Mouse (Mus musculus) forebrain, embryonic 10.5 days (tissue): ENCODE results near the gene Serpina3a. TPM values are rescaled to one million over a fixed set of nuclear protein-coding genes. Genes with fewer than 3 reads are reported as not detected.

Experiments used
- DNase-seq: peaks from one replicate; pipeline ENCODE4 v3.0.0-alpha.2; 2017; ENCODE audit warnings: low spot score; ENCODE audit errors: extremely low spot score
- H3K27ac ChIP-seq: fragments of 300-500 bp; sonication (generic); 2 replicates; pipeline ENCODE4 v1.5.1; 2016; ENCODE audit warnings: mild to moderate bottlenecking
- H3K27me3 ChIP-seq: fragments of 300-500 bp; sonication (generic); 2 replicates; pipeline ENCODE4 v1.6.1; 2016; ENCODE audit warnings: mild to moderate bottlenecking; ENCODE audit not compliant: poor library complexity, severe bottlenecking
- H3K36me3 ChIP-seq: fragments of 300-500 bp; sonication (generic); replicated peaks from 2 replicates; pipeline ENCODE4 v1.6.1; 2016; ENCODE audit warnings: mild to moderate bottlenecking, moderate library complexity
- H3K4me1 ChIP-seq: fragments of 300-500 bp; sonication (generic); 2 replicates; pipeline ENCODE4 v1.6.1; 2016
- H3K4me3 ChIP-seq: fragments of 300-500 bp; sonication (generic); 2 replicates; pipeline ENCODE4 v1.5.1; 2016; ENCODE audit warnings: mild to moderate bottlenecking, moderate library complexity
- H3K9me3 ChIP-seq: fragments of 300-500 bp; sonication (generic); 2 replicates; pipeline ENCODE4 v1.6.1; 2016; ENCODE audit warnings: mild to moderate bottlenecking, moderate library complexity
- WGBS: fragments of 180-500 bp; shearing (Covaris S2); methylation state at CpG from one replicate; pipeline ENCODE4 v1.1.7; 2016; 5-methylcytosine and 5-hydroxymethylcytosine counted together
- polyA plus RNA-seq: library from polyadenylated mRNA; unstranded; fragments of >200 nt; fragmentation: Nextera tagmentation; extraction: Ambion mirVana; gene quantifications from 2 replicates; pipeline ENCODE4 v1.2.1, GENCODE M21; 2016

Gene Serpina3a
- polyA plus RNA-seq, 1 experiment from 2014 or later = not detected

DNA sequence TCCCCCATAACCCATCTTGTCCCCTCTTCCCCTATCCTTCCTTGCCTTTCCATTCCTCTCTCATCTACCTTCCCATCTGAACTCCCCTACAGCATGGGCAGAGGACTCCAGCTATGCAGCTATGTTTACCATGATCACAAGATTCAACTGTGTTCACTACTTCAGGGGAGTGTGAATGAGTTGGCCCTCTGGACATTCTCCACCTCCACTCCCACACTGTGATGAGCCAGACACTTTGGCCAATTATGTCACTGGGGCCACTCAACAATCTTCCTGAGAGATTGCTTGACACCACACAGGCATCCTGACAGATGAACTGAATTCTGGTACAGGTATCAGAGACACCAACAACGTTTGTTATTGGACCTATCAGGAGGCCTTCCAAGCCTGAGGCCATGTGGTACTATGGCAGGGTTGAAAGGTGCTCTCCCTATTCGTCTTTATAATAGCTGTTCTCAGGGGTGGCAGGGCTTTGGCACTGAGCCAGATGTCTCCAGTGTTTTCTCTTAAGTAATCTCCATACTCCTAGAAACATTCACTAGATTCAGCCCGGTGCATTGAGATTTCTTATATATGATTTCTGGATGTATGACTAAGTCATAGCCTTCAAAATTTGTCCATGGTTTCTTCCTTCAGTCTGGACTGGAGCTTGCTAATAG lies 2.5 kb downstream of the Serpina3a start:
- no peaks in the 10 kb centered on the region for H3K27me3 ChIP-seq
- DNase-seq = no peak
- no peak overlapping the region for H3K27ac ChIP-seq
- H3K4me1 ChIP-seq = no peaks in the 10 kb centered on the region
- WGBS = 79% methylated on average over 3 of the region's 3 CpGs
- no peaks in the 10 kb centered on the region for H3K36me3 ChIP-seq
- H3K9me3 ChIP-seq = no peaks in the 10 kb centered on the region
- H3K4me3 ChIP-seq = no peak overlapping the region

DNA sequence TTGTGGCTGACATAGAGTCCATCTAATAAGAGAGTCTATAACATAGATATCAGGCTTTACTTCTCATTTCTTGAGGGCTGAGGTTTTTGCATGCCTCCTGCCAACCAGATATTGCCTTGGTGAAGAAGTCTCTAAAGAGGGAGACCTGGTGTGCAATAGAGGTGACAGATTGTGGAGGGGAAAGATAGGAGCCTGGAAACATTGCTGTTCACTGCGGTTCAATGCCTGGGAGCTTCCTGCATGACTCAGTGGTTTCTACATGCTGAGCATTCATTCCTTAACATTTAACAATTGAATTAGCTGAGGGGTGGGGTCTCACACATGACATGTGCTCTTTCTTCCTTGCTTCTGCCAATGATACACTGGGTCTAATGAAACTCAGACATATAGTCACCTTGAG lies 10.6 kb downstream of the Serpina3a start:
- Histone ChIP-seq H3K27ac (no peak overlapping the region), H3K4me1 (no peaks in the 10 kb centered on the region), H3K4me3 (no peak overlapping the region), H3K36me3 (no peaks in the 10 kb centered on the region), H3K9me3 (no peaks in the 10 kb centered on the region), H3K27me3 (no peaks in the 10 kb centered on the region)
- no peak for DNase-seq
- 97% methylated on average over 1 of the region's 1 CpGs for WGBS

DNA sequence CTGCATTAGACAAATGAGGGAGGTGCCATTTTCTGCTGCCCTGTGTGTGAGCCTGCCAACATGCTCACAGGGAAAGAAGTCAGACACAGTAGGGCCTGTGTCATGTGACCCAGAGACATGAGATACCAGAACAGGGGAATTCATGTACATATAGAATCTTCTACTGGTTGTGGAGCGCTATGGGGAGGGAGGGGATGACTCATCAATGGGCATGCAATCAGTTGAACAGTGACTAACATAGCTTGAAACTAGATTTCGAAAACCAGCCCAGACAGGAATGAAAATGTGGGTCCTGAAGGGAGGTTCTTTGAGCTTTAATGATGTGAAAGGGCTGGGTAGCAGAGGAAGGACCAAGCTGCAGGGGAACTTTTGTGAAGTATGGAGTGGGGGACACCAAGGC lies 11.5 kb downstream of the Serpina3a start:
- H3K9me3 ChIP-seq = no peaks in the 10 kb centered on the region
- H3K27ac ChIP-seq = no peak overlapping the region
- no peaks in the 10 kb centered on the region for H3K27me3 ChIP-seq
- no peaks in the 10 kb centered on the region for H3K4me1 ChIP-seq
- WGBS = 71% methylated on average over 2 of the region's 2 CpGs
- no peaks in the 10 kb centered on the region for H3K36me3 ChIP-seq
- H3K4me3 ChIP-seq = no peak overlapping the region
- no peak for DNase-seq

DNA sequence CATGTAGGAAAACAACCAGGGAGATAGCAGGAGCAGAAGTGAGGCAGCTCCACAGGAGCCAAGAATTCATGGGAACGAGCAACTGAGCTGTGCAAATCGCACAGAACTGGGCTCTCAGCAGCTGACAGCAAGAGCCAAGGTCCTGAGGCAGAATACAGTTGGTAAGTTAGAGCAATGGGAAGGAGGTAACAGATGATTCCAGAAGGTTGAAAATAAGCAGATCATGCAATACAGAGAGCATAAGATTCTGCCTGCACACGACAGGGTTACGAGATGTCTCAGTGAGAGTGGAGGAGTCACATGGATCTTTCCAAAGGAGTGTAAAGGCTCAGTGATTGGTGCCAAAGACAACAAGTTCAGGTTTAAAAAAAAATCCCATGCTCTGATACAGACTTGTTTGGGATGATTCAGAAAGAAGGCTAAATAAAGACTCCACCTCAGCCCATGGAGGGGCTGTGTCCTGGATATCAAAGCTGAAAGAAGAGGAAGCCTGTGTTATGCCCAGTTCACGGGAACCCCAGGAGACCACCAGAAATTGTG lies 12.6 kb downstream of the Serpina3a start:
- H3K4me3 ChIP-seq = no peak overlapping the region
- no peaks in the 10 kb centered on the region for H3K27me3 ChIP-seq
- no peak overlapping the region for H3K27ac ChIP-seq
- no peaks in the 10 kb centered on the region for H3K36me3 ChIP-seq
- 90% methylated on average over 5 of the region's 5 CpGs for WGBS
- H3K4me1 ChIP-seq = no peaks in the 10 kb centered on the region
- DNase-seq = no peak
- no peaks in the 10 kb centered on the region for H3K9me3 ChIP-seq

DNA sequence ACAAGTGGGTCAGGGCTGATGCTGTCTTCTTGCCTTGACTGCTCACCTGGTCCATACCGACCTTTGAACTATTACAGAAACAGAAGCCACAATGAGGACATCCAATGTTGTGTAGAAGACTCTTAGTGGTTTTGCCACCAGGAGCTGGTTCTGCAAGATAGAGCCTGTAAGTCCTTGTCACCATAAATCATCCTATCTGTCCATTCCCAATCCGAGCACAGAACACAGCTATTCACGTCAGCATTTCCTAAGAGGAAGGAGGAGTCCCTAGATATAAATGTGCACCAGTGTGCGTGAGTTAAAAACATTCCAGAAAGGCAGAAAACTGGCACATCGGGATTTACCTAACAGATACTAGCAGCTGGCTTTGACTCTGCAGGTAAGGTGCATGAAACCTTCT lies 15.2 kb downstream of the Serpina3a start, which contains the start of gene Serpina3b:
TSS of gene Serpina3b (plus strand) at position 301 of the 400 bp plus-strand sequence.
- 86% methylated on average over 5 of the region's 5 CpGs for WGBS
- no peak within 1 kb of the TSS for H3K27ac ChIP-seq
- H3K36me3 ChIP-seq = no peaks in the 10 kb centered on the region
- no peak for DNase-seq
- H3K4me3 ChIP-seq = no peak within 1 kb of the TSS
- H3K9me3 ChIP-seq = no peaks in the 10 kb centered on the region
- no peaks in the 10 kb centered on the region for H3K27me3 ChIP-seq
- H3K4me1 ChIP-seq = no peaks in the 10 kb centered on the region

DNA sequence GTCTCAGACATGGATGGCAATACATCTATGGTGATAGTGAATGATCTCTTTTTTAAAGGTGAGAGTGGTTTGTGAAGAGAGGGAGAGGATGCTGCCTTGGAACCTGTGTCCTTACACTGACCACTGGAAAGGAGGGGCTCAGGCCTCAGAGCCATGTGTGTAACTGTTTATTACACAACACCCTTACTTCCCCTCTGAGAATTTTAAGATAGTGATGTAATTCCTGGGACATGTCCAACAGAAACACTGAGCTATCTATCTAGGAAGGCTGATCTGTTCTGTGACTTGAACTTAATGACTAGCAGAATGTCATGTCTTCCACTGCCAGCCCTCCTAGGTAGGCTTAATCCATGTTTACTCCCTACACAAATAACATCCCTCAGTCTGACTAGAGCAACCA lies 18.5 kb downstream of the Serpina3a start:
- Histone ChIP-seq H3K36me3 (no peaks in the 10 kb centered on the region), H3K4me3 (no peak overlapping the region), H3K9me3 (no peaks in the 10 kb centered on the region), H3K27ac (no peak overlapping the region), H3K27me3 (no peaks in the 10 kb centered on the region), H3K4me1 (no peaks in the 10 kb centered on the region)
- no peak for DNase-seq

DNA sequence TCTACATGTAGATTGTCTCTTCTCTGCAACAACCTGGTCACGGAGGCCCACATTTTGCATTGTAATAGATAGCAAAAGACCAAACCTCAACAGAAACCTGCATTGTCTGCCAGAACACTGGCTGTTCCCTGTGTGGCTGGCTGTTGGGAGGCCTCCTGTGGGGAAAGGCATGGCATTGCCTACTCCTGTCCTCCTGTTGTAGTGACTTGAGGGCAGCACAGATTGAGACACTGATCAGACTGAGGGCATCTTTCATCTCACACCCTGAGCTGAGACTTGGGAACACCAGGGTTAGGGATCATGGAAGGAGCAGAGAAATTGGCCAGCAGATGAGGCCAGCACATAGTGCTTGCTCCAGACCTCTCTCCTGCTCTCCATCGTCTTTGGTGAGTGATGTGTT lies 25.7 kb downstream of the Serpina3a start:
- peak; percentile 5 for DNase-seq

DNA sequence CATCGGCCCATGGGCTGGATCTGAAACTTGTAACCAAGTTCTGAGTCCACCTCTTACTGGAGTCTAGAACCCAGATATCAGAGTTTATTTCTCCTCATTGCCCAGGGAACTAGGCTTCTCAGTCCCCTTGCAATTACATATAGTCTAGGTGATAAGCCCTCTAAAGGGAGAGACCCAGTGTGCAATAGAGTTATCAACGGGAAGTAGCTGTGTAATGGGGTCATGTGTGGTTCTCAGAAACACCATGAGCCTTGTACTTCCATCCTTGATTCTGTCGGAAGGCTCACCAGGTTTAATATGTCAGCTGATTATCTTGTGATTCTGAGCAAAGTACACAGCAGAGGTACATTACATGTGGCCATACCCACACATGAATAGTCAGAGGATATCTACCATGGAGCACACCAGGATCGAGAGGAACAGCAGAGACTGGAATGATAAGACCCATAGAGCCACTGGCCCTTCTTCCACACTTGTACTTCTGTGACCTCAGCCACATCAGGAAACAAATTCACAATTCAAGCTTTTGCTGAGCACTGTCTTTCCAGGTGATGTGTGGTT lies 28.1 kb downstream of the Serpina3a start:
- Histone ChIP-seq H3K4me1 (no peaks in the 10 kb centered on the region), H3K9me3 (no peaks in the 10 kb centered on the region), H3K36me3 (no peaks in the 10 kb centered on the region), H3K4me3 (no peak overlapping the region), H3K27me3 (no peaks in the 10 kb centered on the region), H3K27ac (no peak overlapping the region)
- peak; percentile 4 for DNase-seq
- 91% methylated on average over 4 of the region's 4 CpGs for WGBS

More for the DNA sequence above, 25.7 kb downstream of the Serpina3a start:
- Histone ChIP-seq H3K36me3 (no peaks in the 10 kb centered on the region), H3K27me3 (no peaks in the 10 kb centered on the region), H3K9me3 (no peaks in the 10 kb centered on the region), H3K4me1 (no peaks in the 10 kb centered on the region), H3K4me3 (no peak overlapping the region), H3K27ac (no peak overlapping the region)
- WGBS = 85% methylated on average over 2 of the region's 2 CpGs

DNA sequence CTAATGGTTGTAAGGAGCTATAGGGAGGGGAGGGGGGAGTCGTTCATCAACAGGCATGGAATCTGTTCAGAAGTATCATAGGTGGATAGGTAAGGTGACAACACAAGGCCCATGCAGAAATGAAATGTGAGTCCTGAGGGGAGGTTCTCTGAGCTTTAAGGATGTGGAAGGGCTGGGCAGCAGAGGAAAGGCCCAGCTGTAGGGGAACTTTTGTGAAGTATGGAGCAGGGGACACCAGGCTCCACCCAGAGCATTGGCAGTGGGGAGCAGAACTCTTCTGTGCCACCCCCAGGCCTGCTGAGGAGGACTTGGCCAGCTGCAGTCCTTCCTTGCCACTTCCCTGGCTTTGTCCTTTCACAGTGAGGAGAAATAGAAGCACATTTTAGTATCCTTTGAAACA lies 29.0 kb downstream of the Serpina3a start:
- Histone ChIP-seq H3K27ac (no peak overlapping the region), H3K27me3 (no peaks in the 10 kb centered on the region), H3K9me3 (no peaks in the 10 kb centered on the region), H3K36me3 (no peaks in the 10 kb centered on the region), H3K4me1 (no peaks in the 10 kb centered on the region), H3K4me3 (no peak overlapping the region)
- WGBS = 78% methylated on average over 1 of the region's 1 CpGs
- peak; percentile 3 for DNase-seq

DNA sequence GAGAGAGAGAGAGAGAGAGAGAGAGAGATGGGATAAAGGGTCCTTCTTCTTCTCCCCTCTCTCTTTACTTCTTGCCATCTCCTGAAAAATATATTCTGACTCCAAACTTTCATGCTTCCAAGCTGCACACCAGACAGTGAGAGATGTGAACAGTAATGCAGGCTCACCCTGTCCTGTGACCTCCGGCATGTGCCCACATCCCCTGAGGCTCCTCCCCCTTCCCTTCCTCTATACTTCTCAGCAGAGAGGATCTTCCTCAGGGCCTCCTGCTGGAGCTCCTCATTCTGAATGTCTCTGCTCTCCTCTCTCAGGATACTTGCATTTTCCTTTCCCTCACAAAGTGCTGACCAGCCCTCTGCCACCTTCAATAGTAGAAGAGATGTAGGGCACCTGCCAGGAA lies 29.9 kb downstream of the Serpina3a start:
- H3K36me3 ChIP-seq = no peaks in the 10 kb centered on the region
- 83% methylated on average over 1 of the region's 1 CpGs for WGBS
- peak; percentile 5 for DNase-seq
- H3K9me3 ChIP-seq = no peaks in the 10 kb centered on the region
- H3K27me3 ChIP-seq = no peaks in the 10 kb centered on the region
- no peaks in the 10 kb centered on the region for H3K4me1 ChIP-seq
- no peak overlapping the region for H3K4me3 ChIP-seq
- no peak overlapping the region for H3K27ac ChIP-seq

DNA sequence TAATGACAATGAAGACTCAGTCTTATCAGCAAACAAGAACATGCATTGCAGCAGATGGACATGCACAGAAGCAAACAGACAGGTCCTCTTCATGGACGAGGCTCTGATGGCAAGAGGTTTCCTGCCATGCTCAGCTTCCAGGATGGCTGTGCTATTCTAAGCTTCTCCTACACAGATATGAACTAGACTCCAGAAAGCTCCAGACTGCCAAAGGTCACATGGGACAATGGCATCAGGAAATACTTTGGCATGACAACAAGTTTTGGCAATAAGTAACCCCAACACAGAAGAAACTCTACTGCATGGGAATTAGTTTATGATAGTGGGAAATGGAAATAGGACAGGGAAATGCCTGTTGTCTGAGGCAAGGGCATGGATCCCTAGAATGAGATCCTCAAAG lies 30.8 kb downstream of the Serpina3a start:
- H3K9me3 ChIP-seq = no peaks in the 10 kb centered on the region
- H3K36me3 ChIP-seq = no peaks in the 10 kb centered on the region
- no peak overlapping the region for H3K27ac ChIP-seq
- peak; percentile 3 for DNase-seq
- no peaks in the 10 kb centered on the region for H3K27me3 ChIP-seq
- WGBS = 74% methylated on average over 1 of the region's 1 CpGs
- H3K4me1 ChIP-seq = no peaks in the 10 kb centered on the region
- H3K4me3 ChIP-seq = no peak overlapping the region

DNA sequence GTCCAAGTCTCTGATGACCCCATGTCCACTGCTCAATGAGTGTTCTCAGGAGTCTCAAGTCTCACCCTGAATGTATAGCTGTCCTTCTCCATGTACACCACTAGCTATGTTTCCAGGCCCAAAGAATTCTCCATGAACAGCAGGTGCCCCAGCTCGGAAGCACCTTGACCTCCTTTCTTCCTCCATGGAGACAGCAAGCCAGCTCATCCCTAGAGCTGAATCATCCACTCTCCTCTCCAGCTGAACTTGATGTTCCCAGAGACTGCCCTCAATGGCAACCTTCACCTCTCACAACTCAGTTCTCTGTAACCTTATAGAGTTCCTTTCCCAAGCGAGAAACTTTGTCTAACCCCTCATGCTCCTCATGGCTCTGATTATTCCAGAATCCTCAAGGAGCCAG lies 33.0 kb downstream of the Serpina3a start:
- Histone ChIP-seq H3K36me3 (no peaks in the 10 kb centered on the region), H3K27ac (no peak overlapping the region), H3K4me3 (no peak overlapping the region), H3K27me3 (no peaks in the 10 kb centered on the region), H3K4me1 (no peaks in the 10 kb centered on the region), H3K9me3 (no peaks in the 10 kb centered on the region)
- WGBS = 92% methylated on average over 2 of the region's 2 CpGs
- no peak for DNase-seq

DNA sequence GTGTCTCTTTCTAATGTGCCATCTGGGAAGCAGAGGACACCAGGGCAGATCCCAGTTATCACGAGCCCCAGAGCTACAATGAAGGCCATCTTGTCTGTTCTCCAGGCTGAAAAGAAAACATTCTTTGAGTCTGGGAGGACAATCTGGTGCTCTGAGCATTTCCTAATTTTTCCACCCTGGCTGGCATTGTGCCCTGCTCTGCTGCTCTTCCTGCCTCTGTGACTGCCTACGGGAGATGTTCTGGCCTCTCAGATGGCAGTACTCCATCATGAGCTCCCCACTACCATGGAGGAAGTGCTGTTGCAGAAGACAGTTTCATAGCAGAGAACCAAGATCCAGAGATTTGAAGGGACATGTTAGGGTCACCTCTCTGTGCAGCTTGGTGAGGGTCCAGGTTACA lies 39.5 kb downstream of the Serpina3a start:
- Histone ChIP-seq H3K4me3 (no peak overlapping the region), H3K27ac (no peak overlapping the region), H3K9me3 (no peaks in the 10 kb centered on the region; the same call in 1 of the 2 replicates), H3K4me1 (no peaks in the 10 kb centered on the region), H3K27me3 (no peaks in the 10 kb centered on the region), H3K36me3 (no peaks in the 10 kb centered on the region)
- DNase-seq = peak; percentile 5
- WGBS = 92% methylated on average over 2 of the region's 2 CpGs
